Mouse (Mus musculus): Measurements from ENCODE around the gene Sprr1a. TPM values are rescaled to one million over a fixed set of nuclear protein-coding genes. Genes with fewer than 3 reads are reported as not detected.

Gene Sprr1a
- polyA plus RNA-seq (2015; fragmentation: Nextera tagmentation; extraction: Ambion mirVana), result 0.17 TPM in 1 of 2 replicates, not detected in the other

GRCm38 (mm10) chr3:92485863-92486262, at the start of gene Sprr1a:
Gene Sprr1a (minus strand): TSS chr3:92485895.

GRCm38 (mm10) chr3:92534411-92534810, 48.7 kb upstream of the Sprr1a start, which contains the start of gene 2310046K23Rik:
Gene 2310046K23Rik (minus strand): TSS chr3:92534511.

GRCm38 (mm10) chr3:92500393-92500792, 14.7 kb upstream of the Sprr1a start, which contains the start of gene Sprr4:
Gene Sprr4 (minus strand): TSS chr3:92500493.

GRCm38 (mm10) chr3:92458620-92459019, 27.1 kb downstream of the Sprr1a start, which contains the start of gene Sprr3:
Gene Sprr3 (minus strand): TSS chr3:92458720.

GRCm38 (mm10) chr3:92438689-92439088, 47.0 kb downstream of the Sprr1a start, which contains the start of gene Sprr1b:
Gene Sprr1b (minus strand): TSS chr3:92438789.

Other genes starting within 250 kb of the Sprr1a start
- gene Sprr2a3, start 200.5 kb downstream of the Sprr1a start, polyA plus RNA-seq (2015; fragmentation: Nextera tagmentation; extraction: Ambion mirVana), result not detected in 2 replicates
- not detected in 2 replicates for gene Sprr2b, start 169.3 kb downstream of the Sprr1a start, polyA plus RNA-seq (2015; fragmentation: Nextera tagmentation; extraction: Ambion mirVana)
- gene Sprr2d, start 146.8 kb downstream of the Sprr1a start, polyA plus RNA-seq (2015; fragmentation: Nextera tagmentation; extraction: Ambion mirVana), result not detected in 2 replicates
- gene Sprr2e, start 133.8 kb downstream of the Sprr1a start, polyA plus RNA-seq (2015; fragmentation: Nextera tagmentation; extraction: Ambion mirVana), result not detected in 2 replicates
- not detected in 2 replicates for gene Sprr2f, start 120.7 kb downstream of the Sprr1a start, polyA plus RNA-seq (2015; fragmentation: Nextera tagmentation; extraction: Ambion mirVana)
- not detected in 2 replicates for gene Sprr2h, start 100.2 kb downstream of the Sprr1a start, polyA plus RNA-seq (2015; fragmentation: Nextera tagmentation; extraction: Ambion mirVana)
- not detected in 2 replicates for gene Sprr2i, start 77.9 kb downstream of the Sprr1a start, polyA plus RNA-seq (2015; fragmentation: Nextera tagmentation; extraction: Ambion mirVana)
- not detected in 2 replicates for gene Sprr2j-ps, start 67.8 kb downstream of the Sprr1a start, polyA plus RNA-seq (2015; fragmentation: Nextera tagmentation; extraction: Ambion mirVana)
- gene Gm9774, start 56.5 kb downstream of the Sprr1a start, polyA plus RNA-seq (2015; fragmentation: Nextera tagmentation; extraction: Ambion mirVana), result 6.8 and 7.6 TPM in 2 replicates
- gene Sprr2k, start 53.3 kb downstream of the Sprr1a start, polyA plus RNA-seq (2015; fragmentation: Nextera tagmentation; extraction: Ambion mirVana), result not detected in 2 replicates
- gene Sprr1b, start 47.1 kb downstream of the Sprr1a start, polyA plus RNA-seq (2015; fragmentation: Nextera tagmentation; extraction: Ambion mirVana), result not detected in 2 replicates
- gene Sprr3, start 27.2 kb downstream of the Sprr1a start, polyA plus RNA-seq (2015; fragmentation: Nextera tagmentation; extraction: Ambion mirVana), result 0.11 TPM in 1 of 2 replicates, not detected in the other
- not detected in 2 replicates for gene Sprr4, start 14.6 kb upstream of the Sprr1a start, polyA plus RNA-seq (2015; fragmentation: Nextera tagmentation; extraction: Ambion mirVana)
- gene 2310046K23Rik, start 48.6 kb upstream of the Sprr1a start, polyA plus RNA-seq (2015; fragmentation: Nextera tagmentation; extraction: Ambion mirVana), result not detected in 2 replicates
- gene Ivl, start 87.8 kb upstream of the Sprr1a start, polyA plus RNA-seq (2015; fragmentation: Nextera tagmentation; extraction: Ambion mirVana), result 0.12 and 0.19 TPM in 2 replicates
- gene Smcp, start 103.1 kb upstream of the Sprr1a start, polyA plus RNA-seq (2015; fragmentation: Nextera tagmentation; extraction: Ambion mirVana), result not detected in 2 replicates
- not detected in 2 replicates for gene 2210017I01Rik, start 121.6 kb upstream of the Sprr1a start, polyA plus RNA-seq (2015; fragmentation: Nextera tagmentation; extraction: Ambion mirVana)
- not detected in 2 replicates for gene Lce6a, start 135.8 kb upstream of the Sprr1a start, polyA plus RNA-seq (2015; fragmentation: Nextera tagmentation; extraction: Ambion mirVana)
- not detected in 2 replicates for gene Lce1a1, start 162.4 kb upstream of the Sprr1a start, polyA plus RNA-seq (2015; fragmentation: Nextera tagmentation; extraction: Ambion mirVana)
- gene Lce1b, start 171.0 kb upstream of the Sprr1a start, polyA plus RNA-seq (2015; fragmentation: Nextera tagmentation; extraction: Ambion mirVana), result not detected in 2 replicates
- not detected in 2 replicates for gene Lce1a2, start 184.4 kb upstream of the Sprr1a start, polyA plus RNA-seq (2015; fragmentation: Nextera tagmentation; extraction: Ambion mirVana)
- gene Lce1c, start 193.4 kb upstream of the Sprr1a start, polyA plus RNA-seq (2015; fragmentation: Nextera tagmentation; extraction: Ambion mirVana), result 0.17 TPM in 1 of 2 replicates, not detected in the other
- not detected in 2 replicates for gene Lce1d, start 201.3 kb upstream of the Sprr1a start, polyA plus RNA-seq (2015; fragmentation: Nextera tagmentation; extraction: Ambion mirVana)
- not detected in 2 replicates for gene Lce1e, start 223.2 kb upstream of the Sprr1a start, polyA plus RNA-seq (2015; fragmentation: Nextera tagmentation; extraction: Ambion mirVana)
- gene Lce1f, start 234.5 kb upstream of the Sprr1a start, polyA plus RNA-seq (2015; fragmentation: Nextera tagmentation; extraction: Ambion mirVana), result not detected in 2 replicates